Mouse (Mus musculus) myocyte (in vitro differentiated cells): ENCODE data around the gene Gm20388.

Source experiments
- CEBPB ChIP-seq: IDR thresholded peaks from 2 replicates; pipeline ENCODE4 v1.6.1; 2011; ENCODE audit warnings: mild to moderate bottlenecking, moderate library complexity; ENCODE audit not compliant: poor library complexity, insufficient read depth, severe bottlenecking
- E2F4 ChIP-seq: IDR thresholded peaks from one replicate; pipeline ENCODE4 v1.6.1; 2011; ENCODE audit warnings: mild to moderate bottlenecking, control low read depth, moderate library complexity; ENCODE audit not compliant: insufficient read depth
- MYOG ChIP-seq, 3 experiments: IDR thresholded peaks; one replicate each; pipeline ENCODE4 v1.6.1; 2011; ENCODE audit warnings: control low read depth in 2 of 3, low read depth in 2 of 3, mild to moderate bottlenecking in 2 of 3; ENCODE audit not compliant: insufficient read length in 2 of 3, control insufficient read depth in 1 of 3, insufficient read depth in 1 of 3
- POLR2A ChIP-seq: IDR thresholded peaks from one replicate; pipeline ENCODE4 v1.6.1; 2011; ENCODE audit warnings: low read depth, mild to moderate bottlenecking, control low read depth, moderate library complexity; ENCODE audit not compliant: insufficient read length
- POLR2AphosphoS2 ChIP-seq: IDR thresholded peaks from one replicate; pipeline ENCODE4 v1.6.1; 2011; ENCODE audit warnings: low read depth, control low read depth; ENCODE audit not compliant: insufficient read length
- SRF ChIP-seq: IDR thresholded peaks from one replicate; pipeline ENCODE4 v1.6.1; 2011; ENCODE audit warnings: low read depth; ENCODE audit not compliant: control insufficient read depth, insufficient read length
- TCF12 ChIP-seq: IDR thresholded peaks from one replicate; pipeline ENCODE4 v1.6.1; 2011; ENCODE audit warnings: mild to moderate bottlenecking, control low read depth; ENCODE audit not compliant: poor library complexity, insufficient read depth, severe bottlenecking
- TCF3 ChIP-seq: IDR thresholded peaks from one replicate; pipeline ENCODE4 v1.6.1; 2011; ENCODE audit warnings: low read depth, control low read depth; ENCODE audit not compliant: insufficient read length
- USF1 ChIP-seq: IDR thresholded peaks from one replicate; pipeline ENCODE4 v1.6.1; 2011; ENCODE audit warnings: low read depth, mild to moderate bottlenecking, control low read depth, moderate library complexity

DNA sequence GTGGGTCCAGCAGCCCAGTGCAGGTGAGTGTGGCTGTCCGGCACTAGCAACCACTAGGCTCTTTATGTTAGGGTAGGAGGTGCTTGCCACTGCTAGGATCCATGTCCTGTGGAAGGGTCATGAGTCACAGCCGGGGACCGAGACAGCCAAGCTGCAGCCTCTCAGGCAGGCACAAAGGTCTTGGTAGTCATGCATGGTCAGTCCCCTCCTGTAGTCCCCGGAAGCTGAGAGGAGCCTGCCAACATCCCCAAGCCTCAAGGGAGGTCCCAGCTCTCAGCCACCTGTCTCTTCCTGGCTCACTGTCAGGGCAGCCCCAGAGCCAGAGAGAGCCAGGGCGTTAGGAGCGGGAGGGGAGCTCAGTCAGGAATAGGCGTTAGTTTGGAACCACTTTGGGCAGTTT lies 836.6 kb downstream of the Gm20388 start:
- TF ChIP-seq TCF12 (no peak), POLR2A (no peak), POLR2AphosphoS2 (no peak), CEBPB (no peak), USF1 (no peak), TCF3 (no peak), SRF (no peak), E2F4 (no peak), MYOG (IDR thresholded peaks at IDR 0.05; ENCODE audit: control insufficient read depth in 1 of 3, insufficient read depth in 1 of 3, insufficient read length in 2 of 3, low read depth in 2 of 3) (no peak)
